Mouse (Mus musculus) thymus, adult 2 months (tissue): ENCODE data around the gene Rundc1. TPM values are rescaled to one million over a fixed set of nuclear protein-coding genes. Genes with fewer than 3 reads are reported as not detected.
"Not testable (repeated sequence)": the region's sequence is repeated elsewhere in the genome, so short reads cannot be mapped to it uniquely, and the experiment has no call there.

Experiments used
- DNase-seq: peaks from one replicate; pipeline ENCODE4 v3.0.0; 2021
- H3K27ac ChIP-seq: fragments of 200-500 bp; 2 replicates; pipeline ENCODE4 v1.5.1; 2012; ENCODE audit warnings: low read length, control low read depth; ENCODE audit not compliant: control insufficient read depth, insufficient read depth
- H3K27me3 ChIP-seq: fragments of 200-500 bp; 2 replicates; pipeline ENCODE4 v1.6.1; 2012; ENCODE audit warnings: mild to moderate bottlenecking, low read length, moderate library complexity, mixed read lengths; ENCODE audit not compliant: control insufficient read depth, insufficient read depth
- H3K36me3 ChIP-seq: fragments of 200-500 bp; 2 replicates; pipeline ENCODE4 v1.6.1; 2012; ENCODE audit warnings: mild to moderate bottlenecking, low read length, moderate library complexity; ENCODE audit not compliant: control insufficient read depth, insufficient read depth
- H3K4me1 ChIP-seq: fragments of 200-500 bp; replicated peaks from 2 replicates; pipeline ENCODE4 v1.6.1; 2012; ENCODE audit warnings: low read length; ENCODE audit not compliant: control insufficient read depth, insufficient read depth
- H3K4me3 ChIP-seq: fragments of 200-500 bp; 2 replicates; pipeline ENCODE4 v1.5.1; 2012; ENCODE audit warnings: mild to moderate bottlenecking, low read length, control low read depth, moderate library complexity; ENCODE audit not compliant: control insufficient read depth, insufficient read depth
- CTCF ChIP-seq: fragments of 200-500 bp; IDR thresholded peaks from 2 replicates; pipeline ENCODE4 v1.5.1; 2012; ENCODE audit warnings: mild to moderate bottlenecking, control low read depth, low read length, moderate library complexity, borderline replicate concordance; ENCODE audit not compliant: control insufficient read depth, poor library complexity, insufficient read depth; ENCODE audit errors: extremely low read depth
- POLR2A ChIP-seq: fragments of 200-500 bp; IDR thresholded peaks from 2 replicates; pipeline ENCODE4 v1.6.1; 2012; ENCODE audit warnings: mild to moderate bottlenecking, low read length, control low read depth, moderate library complexity; ENCODE audit not compliant: control insufficient read depth, poor library complexity, insufficient read depth; ENCODE audit errors: extremely low read depth
- WGBS: fragments of 180-500 bp; shearing (Covaris S2); methylation state at CpG from one replicate; pipeline ENCODE4 v1.1.7; 2018; 5-methylcytosine and 5-hydroxymethylcytosine counted together
- polyA plus RNA-seq: library from polyadenylated mRNA; depleted of rRNA; stranded (reverse); fragments of >200 nt; gene quantifications from 2 replicates; pipeline ENCODE4 v1.2.3, GENCODE M21; 2012

Rundc1 gene
- polyA plus RNA-seq, 1 experiment, result 28.5 TPM

GRCm38 (mm10) chr11:101469155-101469554 lies 44.3 kb downstream of the Rundc1 start:
- Histone ChIP-seq H3K27ac (no peak overlapping the region), H3K36me3 (no peaks in the 10 kb centered on the region), H3K27me3 (no peaks in the 10 kb centered on the region), H3K4me1 (peaks cover 24% of the 10 kb centered on the region), H3K4me3 (no peak overlapping the region)
- no peak for TF ChIP-seq POLR2A
- TF ChIP-seq CTCF, result no peak
- 76% methylated on average over 4 of the region's 4 CpGs for WGBS
- no peak for DNase-seq

GRCm38 (mm10) chr11:101470206-101470605 lies 45.3 kb downstream of the Rundc1 start:
- WGBS, result 95% methylated on average over 7 of the region's 7 CpGs
- TF ChIP-seq CTCF, result no peak
- TF ChIP-seq POLR2A, result no peak

GRCm38 (mm10) chr11:101471926-101472325 lies 47.0 kb downstream of the Rundc1 start:
- no peak for DNase-seq
- Histone ChIP-seq H3K27ac (no peak overlapping the region), H3K36me3 (no peaks in the 10 kb centered on the region), H3K4me1 (peaks cover 14% of the 10 kb centered on the region), H3K4me3 (no peak overlapping the region), H3K27me3 (no peaks in the 10 kb centered on the region)
- TF ChIP-seq CTCF (no peak), POLR2A (no peak)
- WGBS, result 83% methylated on average over 3 of the region's 3 CpGs

More at GRCm38 (mm10) chr11:101470206-101470605, 45.3 kb downstream of the Rundc1 start:
- no peak for DNase-seq
- H3K27ac ChIP-seq, result no peak overlapping the region
- peaks cover 18% of the 10 kb centered on the region for H3K4me1 ChIP-seq
- no peak overlapping the region for H3K4me3 ChIP-seq
- H3K36me3 ChIP-seq, result no peaks in the 10 kb centered on the region
- H3K27me3 ChIP-seq, result no peaks in the 10 kb centered on the region

GRCm38 (mm10) chr11:101472336-101472735 lies 47.5 kb downstream of the Rundc1 start:
- Histone ChIP-seq H3K27ac (no peak overlapping the region), H3K36me3 (no peaks in the 10 kb centered on the region), H3K4me3 (no peak overlapping the region), H3K27me3 (no peaks in the 10 kb centered on the region), H3K4me1 (peaks cover 10% of the 10 kb centered on the region)
- WGBS, result 86% methylated on average over 7 of the region's 7 CpGs
- no peak for DNase-seq
- TF ChIP-seq CTCF (no peak), POLR2A (no peak)

- not testable (repeated sequence) for DNase-seq, H3K4me1 ChIP-seq, H3K36me3 ChIP-seq, H3K27me3 ChIP-seq, H3K27ac ChIP-seq, H3K4me3 ChIP-seq
- WGBS, result 74% methylated on average over 1 of the region's 1 CpGs
These were observed 48.8 kb downstream of the Rundc1 start for GRCm38 (mm10) chr11:101473686-101474085.

GRCm38 (mm10) chr11:101474298-101474697 lies 49.4 kb downstream of the Rundc1 start:
- TF ChIP-seq CTCF (no peak), POLR2A (no peak)
- Histone ChIP-seq H3K27me3 (no peaks in the 10 kb centered on the region), H3K27ac (no peak overlapping the region), H3K4me1 (no peaks in the 10 kb centered on the region), H3K4me3 (no peak overlapping the region), H3K36me3 (no peaks in the 10 kb centered on the region)
- DNase-seq, result no peak
- WGBS, result 87% methylated on average over 5 of the region's 5 CpGs

GRCm38 (mm10) chr11:101476361-101476760 lies 51.5 kb downstream of the Rundc1 start:
- H3K36me3 ChIP-seq, H3K4me3 ChIP-seq, H3K27ac ChIP-seq, H3K4me1 ChIP-seq, DNase-seq, H3K27me3 ChIP-seq: not testable (repeated sequence)
- 94% methylated on average over 4 of the region's 4 CpGs for WGBS

- H3K27ac ChIP-seq, result no peak overlapping the region
- H3K4me1 ChIP-seq, result no peaks in the 10 kb centered on the region
- DNase-seq, result no peak
- TF ChIP-seq CTCF (no peak), POLR2A (no peak)
- no peaks in the 10 kb centered on the region for H3K36me3 ChIP-seq
- no peak overlapping the region for H3K4me3 ChIP-seq
- 56% methylated on average over 4 of the region's 4 CpGs for WGBS
- no peaks in the 10 kb centered on the region for H3K27me3 ChIP-seq
These were observed 52.3 kb downstream of the Rundc1 start for GRCm38 (mm10) chr11:101477194-101477551.
